Mouse (Mus musculus) adrenal gland, adult 18-20 months (tissue): ENCODE results near the gene Ubqln4. TPM values are rescaled to one million over a fixed set of nuclear protein-coding genes. Genes with fewer than 3 reads are reported as not detected.
A peak's percentile ranks its signal among the peaks of the same experiment; 100 is the strongest.
"Not testable (repeated sequence)": the region's sequence is repeated elsewhere in the genome, so short reads cannot be mapped to it uniquely, and the experiment has no call there.

Source experiments
- DNase-seq, 2 experiments: peaks; one replicate each; pipeline ENCODE4 v3.0.0; 2021 to 2022; ENCODE audit warnings: low spot score in 2 of 2
- total RNA-seq, 2 experiments: library from RNA; stranded (reverse); gene quantifications; 1 replicate in 1 of 2; 2 replicates in 1 of 2; pipeline ENCODE4 v1.2.3; 2021

Gene Ubqln4
- total RNA-seq, 2 experiments from 2014 or later = 72.9 to 96.6 TPM

- DNase-seq = no peak
Observed at GRCm38 (mm10) chr3:88563442-88563841, 9.9 kb downstream of the Ubqln4 start.

- DNase-seq = no peak
Observed at GRCm38 (mm10) chr3:88563966-88564365, 10.4 kb downstream of the Ubqln4 start.

GRCm38 (mm10) chr3:88566116-88566515 lies 12.6 kb downstream of the Ubqln4 start:
- no peak for DNase-seq

GRCm38 (mm10) chr3:88566536-88567061 lies 13.0 kb downstream of the Ubqln4 start:
- no peak for DNase-seq

GRCm38 (mm10) chr3:88567892-88568291 lies 14.3 kb downstream of the Ubqln4 start:
- DNase-seq = no peak

GRCm38 (mm10) chr3:88568615-88569014 lies 15.1 kb downstream of the Ubqln4 start:
- no peak for DNase-seq

GRCm38 (mm10) chr3:88569093-88569492 lies 15.5 kb downstream of the Ubqln4 start:
- DNase-seq = no peak

- DNase-seq = peak in 1 of 2 experiments; percentile 42
Observed at GRCm38 (mm10) chr3:88569694-88570093, 16.1 kb downstream of the Ubqln4 start.

GRCm38 (mm10) chr3:88570341-88570740 lies 16.8 kb downstream of the Ubqln4 start:
- DNase-seq = no peak

- DNase-seq = no peak
Observed at GRCm38 (mm10) chr3:88571856-88572255, 18.3 kb downstream of the Ubqln4 start.

GRCm38 (mm10) chr3:88572835-88573234 lies 19.3 kb downstream of the Ubqln4 start:
- DNase-seq = no peak

- no peak for DNase-seq
Observed at GRCm38 (mm10) chr3:88573810-88574209, 20.3 kb downstream of the Ubqln4 start.

GRCm38 (mm10) chr3:88575540-88575939 lies 22.0 kb downstream of the Ubqln4 start, which contains the start of gene Ssr2:
Ssr2 (plus strand) TSS chr3:88575876.
- no peak for DNase-seq

GRCm38 (mm10) chr3:88577846-88578245 lies 24.3 kb downstream of the Ubqln4 start:
- not testable (repeated sequence) for DNase-seq

- no peak for DNase-seq
Observed at GRCm38 (mm10) chr3:88578498-88579424, 25.2 kb downstream of the Ubqln4 start.

- DNase-seq = peak; percentile 67 to 72
Observed at GRCm38 (mm10) chr3:88579454-88580117, 26.0 kb downstream of the Ubqln4 start.

GRCm38 (mm10) chr3:88585769-88586168 lies 32.2 kb downstream of the Ubqln4 start:
- no peak for DNase-seq

- no peak for DNase-seq
Observed at GRCm38 (mm10) chr3:88586640-88587039, 33.1 kb downstream of the Ubqln4 start.

GRCm38 (mm10) chr3:88590246-88590645 lies 36.7 kb downstream of the Ubqln4 start:
- DNase-seq = no peak

- no peak for DNase-seq
Observed at GRCm38 (mm10) chr3:88591044-88591443, 37.5 kb downstream of the Ubqln4 start.

GRCm38 (mm10) chr3:88591950-88592731 lies 38.6 kb downstream of the Ubqln4 start:
- peak in 1 of 2 experiments; percentile 35 for DNase-seq
